Mouse (Mus musculus): ENCODE data around the gene Tmem174. TPM values are rescaled to one million over a fixed set of nuclear protein-coding genes. Genes with fewer than 3 reads are reported as not detected.

Gene Tmem174
- polyA plus RNA-seq, 1 experiment from 2014 or later = not detected

DNA sequence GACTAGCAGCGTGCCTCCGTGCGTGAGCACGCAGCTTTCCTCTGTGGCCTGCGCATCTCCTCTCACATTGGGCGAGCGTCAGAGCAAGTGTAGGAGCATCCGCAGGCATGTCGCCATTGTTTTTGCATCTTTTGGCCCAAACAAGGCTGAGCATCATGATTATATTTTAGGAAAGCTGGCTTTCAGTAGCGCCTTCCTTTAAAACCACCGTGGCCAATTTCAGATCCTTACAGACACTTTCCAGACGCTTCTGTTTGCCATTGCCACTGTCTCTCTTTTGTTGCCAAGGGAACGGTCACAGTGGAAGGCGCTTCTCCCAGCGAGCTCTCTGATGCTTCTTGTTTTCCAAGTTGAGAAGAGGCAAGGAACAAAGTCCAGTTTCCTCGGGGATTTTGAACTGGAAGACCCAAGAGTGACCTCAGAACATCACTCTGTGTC lies 18.8 kb upstream of the Tmem174 start:
- WGBS = 79% methylated on average over 16 of the region's 16 CpGs
- no peak overlapping the region for H3K4me2 ChIP-seq
- ATAC-seq (ENCODE audit: extremely low read depth, insufficient number of reproducible peaks, low FRiP score, low TSS enrichment) = no peak
- H3K9ac ChIP-seq = no peak overlapping the region
- no peaks in the 10 kb centered on the region for H3K36me3 ChIP-seq
- no peak overlapping the region for H3K4me3 ChIP-seq
- no peak overlapping the region for H3K27ac ChIP-seq (replicated peaks)
- H3K27me3 ChIP-seq (replicated peaks) = no peaks in the 10 kb centered on the region
- H3K9me3 ChIP-seq = no peaks in the 10 kb centered on the region
- peaks cover 20% of the 10 kb centered on the region; the same call in 1 of the 2 replicates for H3K4me1 ChIP-seq

DNA sequence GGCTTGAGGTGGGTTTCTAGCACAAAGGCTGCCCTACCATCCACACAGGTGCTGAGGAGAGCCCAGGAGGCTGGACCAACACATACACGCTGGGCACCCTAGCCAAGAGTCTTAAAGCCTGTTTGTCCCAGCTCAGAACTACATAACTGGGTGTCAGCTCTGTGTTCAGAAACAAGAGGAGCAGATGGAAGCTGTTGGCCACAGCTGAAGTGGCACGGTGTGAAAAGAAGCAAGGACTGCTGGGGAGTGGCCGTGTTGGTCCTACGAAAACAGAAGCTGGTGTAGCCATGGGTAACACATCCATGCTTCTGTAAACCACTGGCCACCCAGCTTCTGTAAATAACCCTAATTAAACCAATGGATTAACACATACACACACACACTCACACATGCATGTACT lies 18.1 kb upstream of the Tmem174 start:
- H3K9ac ChIP-seq = no peak overlapping the region
- H3K4me3 ChIP-seq = no peak overlapping the region
- WGBS = 83% methylated on average over 4 of the region's 4 CpGs
- H3K27me3 ChIP-seq (replicated peaks) = no peaks in the 10 kb centered on the region
- no peaks in the 10 kb centered on the region for H3K36me3 ChIP-seq
- ATAC-seq (ENCODE audit: extremely low read depth, insufficient number of reproducible peaks, low FRiP score, low TSS enrichment) = no peak
- no peaks in the 10 kb centered on the region for H3K9me3 ChIP-seq
- H3K27ac ChIP-seq (replicated peaks) = no peak overlapping the region
- no peak overlapping the region for H3K4me2 ChIP-seq
- peaks cover 20% of the 10 kb centered on the region; the same call in 1 of the 2 replicates for H3K4me1 ChIP-seq

DNA sequence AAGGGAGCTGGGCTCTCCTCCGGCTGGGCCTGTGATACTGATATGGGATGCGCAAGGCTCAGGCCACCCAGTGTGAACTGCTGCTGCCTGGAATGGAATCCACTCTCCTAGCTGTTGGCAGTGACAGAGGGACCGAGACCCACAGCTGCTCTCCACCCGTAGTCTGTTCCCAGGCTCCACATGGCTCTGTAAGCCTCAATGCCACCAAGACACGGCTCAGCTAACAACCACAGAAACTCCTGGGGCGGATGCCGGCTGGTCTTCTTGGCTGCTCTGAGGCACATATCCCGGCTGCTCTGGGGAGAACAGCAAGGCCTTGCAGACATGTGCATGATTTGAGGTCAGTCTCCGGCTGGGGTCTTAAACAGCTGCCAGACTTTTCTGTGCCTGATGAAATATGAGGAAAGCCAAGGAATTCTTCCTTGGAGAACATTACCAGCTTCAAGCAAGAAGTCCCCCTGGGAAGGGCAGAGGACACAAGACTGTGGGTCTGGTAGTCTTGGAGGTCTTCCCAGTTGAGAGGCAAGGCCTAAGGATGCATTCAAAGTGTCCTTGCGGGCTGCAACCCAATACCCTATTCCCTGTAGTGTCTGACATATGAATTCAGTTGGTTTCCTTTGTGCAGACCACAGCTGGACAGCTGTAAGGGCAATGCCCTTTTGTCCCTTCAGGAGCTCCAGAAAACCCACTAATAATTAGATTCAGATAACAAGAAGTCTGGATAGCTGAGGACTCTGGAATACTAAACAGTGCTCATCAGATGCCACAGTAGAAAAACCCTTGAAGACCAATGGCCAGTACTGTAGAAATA lies 17.1 kb upstream of the Tmem174 start:
- 69% methylated on average over 10 of the region's 10 CpGs for whole genome bisulfite sequencing
- Histone ChIP-seq H3K4me1 (peaks cover 20% of the 10 kb centered on the region; the same call in 1 of the 2 replicates), H3K36me3 (no peaks in the 10 kb centered on the region), H3K4me2 (no peak overlapping the region), H3K27ac (replicated peaks) (no peak overlapping the region; the same call in 1 of the 2 replicates), H3K4me3 (no peak overlapping the region), H3K9me3 (no peaks in the 10 kb centered on the region), H3K9ac (no peak overlapping the region), H3K27me3 (replicated peaks) (no peaks in the 10 kb centered on the region; the same call in 1 of the 2 replicates)
- no peak for ATAC-seq (ENCODE audit: extremely low read depth, insufficient number of reproducible peaks, low FRiP score, low TSS enrichment)

DNA sequence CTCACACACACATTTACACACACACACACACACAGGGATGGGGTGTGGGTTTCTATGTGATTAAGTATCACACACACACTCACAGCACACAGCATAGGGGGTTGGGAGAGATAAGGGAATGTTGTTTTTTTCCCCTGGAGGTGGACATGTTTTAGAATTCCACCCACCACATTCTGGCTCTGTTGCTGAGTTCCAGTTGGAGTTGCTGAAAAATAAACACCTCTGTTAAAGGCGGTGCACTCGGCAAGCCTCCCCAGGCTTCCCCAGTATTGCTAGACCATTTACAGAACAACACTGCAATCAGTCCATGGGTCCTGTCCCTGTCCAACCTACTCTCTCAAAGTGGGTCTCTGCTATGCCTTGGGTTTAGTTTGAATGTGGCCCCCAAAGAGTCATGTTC lies 15.0 kb upstream of the Tmem174 start:
- Histone ChIP-seq H3K27ac (replicated peaks) (no peak overlapping the region), H3K4me2 (no peak overlapping the region), H3K9me3 (no peaks in the 10 kb centered on the region), H3K36me3 (no peaks in the 10 kb centered on the region), H3K4me1 (peaks cover 20% of the 10 kb centered on the region; the same call in 1 of the 2 replicates), H3K27me3 (replicated peaks) (no peaks in the 10 kb centered on the region; the same call in 1 of the 2 replicates), H3K9ac (no peak overlapping the region), H3K4me3 (no peak overlapping the region)
- 76% methylated on average over 2 of the region's 2 CpGs for WGBS
- ATAC-seq (ENCODE audit: extremely low read depth, insufficient number of reproducible peaks, low FRiP score, low TSS enrichment) = no peak

DNA sequence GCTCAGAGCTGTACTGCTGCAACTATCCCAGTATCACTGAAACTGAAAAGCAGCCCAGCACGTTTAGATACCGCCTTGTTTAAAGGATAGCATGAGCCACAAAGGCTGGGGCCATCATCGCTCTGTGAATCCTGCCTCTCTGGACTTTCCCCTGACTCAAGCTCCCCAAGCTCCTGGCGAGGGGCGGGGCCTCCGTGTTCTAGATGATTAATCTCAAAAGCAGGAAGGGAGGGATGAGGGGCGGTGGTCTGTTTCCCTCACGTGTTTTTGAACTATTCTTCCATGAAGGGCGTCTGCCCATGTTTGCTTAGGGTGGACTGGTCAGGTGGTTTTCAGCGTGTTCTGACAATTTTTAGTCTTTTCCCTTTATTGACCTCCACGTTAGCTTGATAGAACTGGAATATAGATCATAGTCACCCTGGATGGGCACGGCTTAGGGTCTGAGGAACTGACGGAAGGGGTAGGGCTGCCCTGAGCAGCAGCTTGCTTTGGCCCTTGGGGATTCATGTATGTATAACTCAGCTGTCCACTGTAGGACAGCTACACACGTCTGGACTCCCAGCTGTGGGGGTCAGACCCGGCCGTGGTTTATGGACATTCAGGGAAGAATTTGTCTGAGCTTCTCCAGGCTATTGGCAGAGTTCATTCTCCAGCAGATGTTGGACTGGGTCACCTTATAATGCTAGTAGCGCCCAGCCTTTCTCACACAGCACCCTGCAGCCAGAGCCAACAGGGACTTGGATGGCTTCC lies 14.2 kb upstream of the Tmem174 start:
- no peak for ATAC-seq (ENCODE audit: extremely low read depth, insufficient number of reproducible peaks, low FRiP score, low TSS enrichment)
- no peak overlapping the region for H3K4me2 ChIP-seq
- 62% methylated on average over 17 of the region's 17 CpGs for WGBS
- no peaks in the 10 kb centered on the region; the same call in 1 of the 2 replicates for H3K27me3 ChIP-seq (replicated peaks)
- H3K4me1 ChIP-seq = peaks cover 20% of the 10 kb centered on the region; the same call in 1 of the 2 replicates
- H3K9me3 ChIP-seq = no peaks in the 10 kb centered on the region
- no peak overlapping the region for H3K27ac ChIP-seq (replicated peaks)
- no peak overlapping the region for H3K9ac ChIP-seq
- H3K4me3 ChIP-seq = no peak overlapping the region
- H3K36me3 ChIP-seq = no peaks in the 10 kb centered on the region

DNA sequence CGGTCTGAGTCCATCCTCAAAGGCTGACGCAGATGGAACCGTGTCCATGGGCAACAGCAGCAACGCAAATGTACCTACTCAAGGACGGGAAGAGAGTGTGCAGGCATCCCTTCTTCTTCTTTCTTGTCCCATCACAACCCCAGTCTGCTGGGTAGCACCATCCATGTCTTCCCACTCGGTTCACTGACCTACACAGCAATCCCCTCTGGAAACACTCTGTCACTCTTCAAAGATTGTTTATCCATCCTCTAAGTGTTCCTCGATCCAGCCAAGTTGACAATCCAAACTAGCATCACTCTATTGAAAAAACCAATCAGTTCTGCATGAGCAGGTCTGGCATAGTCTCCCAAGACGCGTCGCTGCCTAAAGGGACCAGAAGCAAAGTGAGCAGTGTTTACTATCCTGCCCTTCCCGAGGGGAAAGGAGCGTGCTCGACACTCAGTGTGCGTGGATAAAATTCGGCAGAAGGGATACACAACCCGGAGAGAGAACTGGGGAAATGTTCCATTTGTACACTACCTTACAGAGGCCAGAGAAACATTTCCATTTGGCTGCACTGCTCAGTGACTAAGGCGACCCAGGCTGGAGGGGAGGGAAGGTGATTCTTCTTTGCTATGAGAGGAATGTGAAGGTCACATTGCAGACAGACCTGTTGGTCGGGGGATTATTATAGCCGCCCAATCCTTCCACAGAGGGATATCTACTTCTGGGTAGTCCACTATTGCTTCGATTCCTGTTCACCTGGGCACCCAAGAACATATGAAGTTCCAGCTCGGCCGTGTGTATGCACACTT lies 10.8 kb upstream of the Tmem174 start:
- WGBS = 72% methylated on average over 22 of the region's 22 CpGs
- Histone ChIP-seq H3K27me3 (replicated peaks) (no peaks in the 10 kb centered on the region; the same call in 1 of the 2 replicates), H3K4me1 (peaks cover 14% of the 10 kb centered on the region; the same call in 1 of the 2 replicates), H3K27ac (replicated peaks) (no peak overlapping the region), H3K9ac (no peak overlapping the region), H3K4me3 (no peak overlapping the region), H3K9me3 (no peaks in the 10 kb centered on the region), H3K4me2 (no peak overlapping the region), H3K36me3 (no peaks in the 10 kb centered on the region)
- no peak for ATAC-seq (ENCODE audit: extremely low read depth, insufficient number of reproducible peaks, low FRiP score, low TSS enrichment)

DNA sequence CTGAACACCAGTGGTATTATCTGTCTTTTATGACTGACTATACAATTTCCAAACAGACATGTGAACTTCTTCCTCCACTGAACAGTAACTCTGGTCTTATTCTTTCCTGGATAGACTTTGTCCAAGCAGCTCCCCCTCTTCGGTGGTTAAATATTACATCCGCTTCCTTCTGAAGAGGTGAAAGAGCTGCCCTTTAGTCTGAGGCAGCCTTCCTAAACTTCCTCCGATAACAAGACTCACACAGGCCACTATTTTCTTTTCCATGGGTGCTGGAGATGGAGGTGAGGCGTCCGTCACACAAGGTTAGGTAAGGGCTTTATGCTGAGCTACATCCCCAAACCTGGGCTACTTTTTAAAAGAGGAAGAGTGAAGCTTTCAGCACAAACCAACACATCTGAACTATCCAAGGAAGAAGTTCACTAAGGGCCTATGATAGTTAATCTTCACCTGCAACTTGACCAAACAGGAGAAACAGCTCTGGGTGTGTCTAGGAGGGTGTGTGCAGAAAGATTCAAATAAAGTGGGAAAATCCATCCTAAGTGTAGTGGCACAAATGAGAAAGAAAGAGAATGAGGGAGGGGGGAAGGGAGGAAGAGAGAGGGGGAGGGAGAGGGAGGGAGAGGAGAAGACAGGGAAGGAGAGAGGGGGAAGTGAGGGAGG lies 1.4 kb upstream of the Tmem174 start:
- peaks cover 21% of the 10 kb centered on the region for H3K4me1 ChIP-seq
- no peak overlapping the region for H3K4me2 ChIP-seq
- WGBS = 73% methylated on average over 5 of the region's 5 CpGs
- H3K27ac ChIP-seq (replicated peaks) = no peak overlapping the region
- H3K9ac ChIP-seq = no peak overlapping the region
- no peak overlapping the region for H3K4me3 ChIP-seq
- ATAC-seq (ENCODE audit: extremely low read depth, insufficient number of reproducible peaks, low FRiP score, low TSS enrichment) = no peak
- peaks cover 26% of the 10 kb centered on the region for H3K27me3 ChIP-seq (replicated peaks)
- H3K9me3 ChIP-seq = peaks cover 6% of the 10 kb centered on the region; the same call in 1 of the 2 replicates
- H3K36me3 ChIP-seq = no peaks in the 10 kb centered on the region

DNA sequence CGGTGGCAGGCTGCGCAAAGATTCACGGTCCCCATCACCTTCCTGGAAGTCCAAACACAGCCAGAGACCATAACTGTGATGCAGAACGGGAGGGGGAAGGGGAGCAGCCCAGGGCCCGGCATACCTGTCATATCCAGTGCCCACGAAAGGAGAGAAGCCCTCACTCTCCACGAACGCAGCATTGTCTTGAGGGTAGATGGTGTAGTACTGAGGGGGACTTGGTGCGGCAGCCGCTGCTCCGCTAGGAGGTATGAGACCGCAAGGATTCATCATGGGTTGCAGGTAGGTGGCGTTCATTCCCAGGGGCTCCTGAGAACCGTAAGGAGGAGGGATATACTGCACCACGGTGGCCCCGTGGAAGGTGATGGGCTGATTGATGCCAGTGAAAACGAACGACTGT lies 639 bp downstream of the Tmem174 start:
- Histone ChIP-seq H3K4me3 (peak overlapping the region; percentile 33), H3K36me3 (no peaks in the 10 kb centered on the region), H3K9me3 (peaks cover 6% of the 10 kb centered on the region; the same call in 1 of the 2 replicates), H3K4me2 (peak overlapping the region; percentile 61), H3K27me3 (replicated peaks) (peaks cover 26% of the 10 kb centered on the region), H3K4me1 (peaks cover 23% of the 10 kb centered on the region), H3K9ac (0 out of 2 replicates have a peak overlapping the region, but pooled peaks have one; percentile 19), H3K27ac (replicated peaks) (no peak overlapping the region)
- whole genome bisulfite sequencing = 53% methylated on average over 18 of the region's 18 CpGs
- ATAC-seq (ENCODE audit: extremely low read depth, insufficient number of reproducible peaks, low FRiP score, low TSS enrichment) = no peak

DNA sequence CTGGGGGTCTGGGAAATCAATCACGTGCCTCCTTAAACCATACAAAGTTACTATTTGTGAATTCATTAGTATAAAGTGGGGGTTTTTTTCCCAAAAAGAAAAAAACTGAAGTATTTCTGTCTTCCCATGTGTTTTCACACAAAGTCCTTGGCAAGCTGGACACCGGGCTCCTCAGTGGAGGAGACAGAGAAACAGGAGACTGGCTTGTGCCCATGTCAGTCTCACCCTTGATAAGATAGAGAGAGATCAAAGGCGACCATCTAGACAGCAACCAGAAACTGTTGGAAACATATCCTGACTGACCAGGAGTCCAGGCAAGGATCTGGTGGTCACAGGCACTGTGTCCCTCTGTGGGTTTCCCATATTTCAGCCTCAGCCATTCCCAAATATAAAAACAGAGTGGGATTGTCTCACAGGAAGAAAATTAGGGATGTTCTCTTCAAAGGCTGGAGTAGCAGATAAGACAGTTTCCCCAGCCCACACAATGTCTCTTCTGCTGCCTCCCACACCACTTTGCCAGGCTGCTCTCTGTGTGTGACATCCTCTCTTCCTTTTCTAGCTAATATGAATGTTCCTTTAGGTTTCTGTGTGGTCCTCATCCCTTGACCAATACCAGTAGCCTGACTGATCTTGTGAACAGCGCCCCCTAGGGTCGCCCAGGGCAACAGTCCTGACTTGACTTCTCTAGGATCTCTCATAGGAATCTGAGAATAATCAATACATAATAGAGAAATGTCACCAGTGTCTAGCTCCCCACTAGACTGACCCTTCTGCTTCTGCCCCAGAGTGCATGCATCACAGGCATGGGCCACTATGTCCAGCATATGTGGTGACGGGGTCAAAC lies 3.3 kb downstream of the Tmem174 start:
- WGBS = 26% methylated on average over 6 of the region's 6 CpGs
- Histone ChIP-seq H3K4me1 (peaks cover 23% of the 10 kb centered on the region), H3K27me3 (replicated peaks) (peaks cover 26% of the 10 kb centered on the region), H3K27ac (replicated peaks) (no peak overlapping the region), H3K4me2 (no peak overlapping the region), H3K4me3 (no peak overlapping the region), H3K36me3 (no peaks in the 10 kb centered on the region), H3K9me3 (no peaks in the 10 kb centered on the region), H3K9ac (no peak overlapping the region)
- ATAC-seq (ENCODE audit: extremely low read depth, insufficient number of reproducible peaks, low FRiP score, low TSS enrichment) = no peak
